Mouse (Mus musculus) liver, embryonic 15.5 days (tissue): ENCODE measurements around the gene Lef1. TPM values are rescaled to one million over a fixed set of nuclear protein-coding genes. Genes with fewer than 3 reads are reported as not detected.

Source experiments
- ATAC-seq: fragments of 200-750 bp; cut with Nextera tagmentation; 2 replicates; pipeline ENCODE4 v1.8.0; 2017; ENCODE audit warnings: moderate number of reproducible peaks, mild to moderate bottlenecking, moderate library complexity; ENCODE audit not compliant: insufficient read depth
- H3K27ac ChIP-seq: fragments of 300-500 bp; sonication (generic); replicated peaks from 2 replicates; pipeline ENCODE4 v1.5.1; 2015; ENCODE audit warnings: mild to moderate bottlenecking, inconsistent platforms
- H3K27me3 ChIP-seq: fragments of 300-500 bp; sonication (generic); 2 replicates; pipeline ENCODE4 v1.6.1; 2015; ENCODE audit warnings: mild to moderate bottlenecking, inconsistent platforms
- H3K36me3 ChIP-seq: fragments of 300-500 bp; sonication (generic); replicated peaks from 2 replicates; pipeline ENCODE4 v1.6.1; 2015; ENCODE audit warnings: moderate library complexity, mild to moderate bottlenecking, inconsistent platforms
- H3K4me1 ChIP-seq: fragments of 300-500 bp; sonication (generic); replicated peaks from 2 replicates; pipeline ENCODE4 v1.6.1; 2015; ENCODE audit warnings: inconsistent platforms
- H3K4me2 ChIP-seq: fragments of 300-500 bp; sonication (generic); 2 replicates; pipeline ENCODE4 v1.6.1; 2015; ENCODE audit warnings: moderate library complexity, mild to moderate bottlenecking, inconsistent platforms
- H3K4me3 ChIP-seq: fragments of 300-500 bp; sonication (generic); replicated peaks from 2 replicates; pipeline ENCODE4 v1.5.1; 2015; ENCODE audit warnings: mild to moderate bottlenecking, inconsistent platforms
- H3K9ac ChIP-seq: fragments of 300-500 bp; sonication (generic); 2 replicates; pipeline ENCODE4 v1.6.1; 2015; ENCODE audit warnings: moderate library complexity, mild to moderate bottlenecking, inconsistent platforms
- H3K9me3 ChIP-seq: fragments of 300-500 bp; sonication (generic); replicated peaks from 2 replicates; pipeline ENCODE4 v1.6.1; 2016; ENCODE audit warnings: inconsistent platforms
- WGBS: fragments of 180-500 bp; shearing (Covaris S2); methylation state at CpG from one replicate; pipeline ENCODE4 v1.1.7; 2015; ENCODE audit warnings: mixed read lengths; ENCODE audit not compliant: insufficient replicate concordance; 5-methylcytosine and 5-hydroxymethylcytosine counted together
- polyA plus RNA-seq: library from polyadenylated mRNA; unstranded; fragments of >200 nt; fragmentation: Nextera tagmentation; extraction: Ambion mirVana; gene quantifications from 2 replicates; pipeline ENCODE4 v1.2.1, GENCODE M21; 2015

Lef1 gene
- polyA plus RNA-seq, 1 experiment from 2014 or later, result 0.86 TPM

- no peaks in the 10 kb centered on the region for H3K36me3 ChIP-seq
- H3K27me3 ChIP-seq, result no peaks in the 10 kb centered on the region
- H3K9me3 ChIP-seq, result no peaks in the 10 kb centered on the region
- no peak overlapping the region for H3K4me3 ChIP-seq
- H3K27ac ChIP-seq, result no peak overlapping the region
- no peak overlapping the region for H3K9ac ChIP-seq
- no peaks in the 10 kb centered on the region for H3K4me1 ChIP-seq
- no peak for ATAC-seq
- no peak overlapping the region for H3K4me2 ChIP-seq
- WGBS, result 61% methylated on average over 14 of the region's 14 CpGs
These were observed 49.8 kb downstream of the Lef1 start for GRCm38 (mm10) chr3:131159881-131160615.

- Histone ChIP-seq H3K36me3 (no peaks in the 10 kb centered on the region), H3K27me3 (no peaks in the 10 kb centered on the region), H3K27ac (no peak overlapping the region), H3K4me2 (no peak overlapping the region), H3K9ac (no peak overlapping the region), H3K4me1 (no peaks in the 10 kb centered on the region), H3K4me3 (no peak overlapping the region), H3K9me3 (no peaks in the 10 kb centered on the region)
- ATAC-seq, result no peak
- WGBS, result 67% methylated on average over 7 of the region's 7 CpGs
These were observed 50.6 kb downstream of the Lef1 start for GRCm38 (mm10) chr3:131160921-131161320.

GRCm38 (mm10) chr3:131167731-131168130, 57.5 kb downstream of the Lef1 start:
- H3K27ac ChIP-seq, result no peak overlapping the region
- no peak overlapping the region for H3K4me3 ChIP-seq
- no peaks in the 10 kb centered on the region for H3K27me3 ChIP-seq
- WGBS, result 72% methylated on average over 4 of the region's 4 CpGs
- no peaks in the 10 kb centered on the region for H3K9me3 ChIP-seq
- no peaks in the 10 kb centered on the region for H3K4me1 ChIP-seq
- ATAC-seq, result no peak
- no peak overlapping the region for H3K9ac ChIP-seq
- H3K4me2 ChIP-seq, result no peak overlapping the region
- H3K36me3 ChIP-seq, result no peaks in the 10 kb centered on the region

GRCm38 (mm10) chr3:131169161-131169560, 58.9 kb downstream of the Lef1 start:
- H3K4me2 ChIP-seq, result no peak overlapping the region
- 77% methylated on average over 6 of the region's 6 CpGs for WGBS
- H3K4me1 ChIP-seq, result no peaks in the 10 kb centered on the region

GRCm38 (mm10) chr3:131170099-131170643, 59.9 kb downstream of the Lef1 start:
- H3K9me3 ChIP-seq, result no peaks in the 10 kb centered on the region
- H3K4me2 ChIP-seq, result no peak overlapping the region
- H3K9ac ChIP-seq, result no peak overlapping the region
- H3K27me3 ChIP-seq, result no peaks in the 10 kb centered on the region
- no peak for ATAC-seq
- H3K4me3 ChIP-seq, result no peak overlapping the region
- H3K27ac ChIP-seq, result no peak overlapping the region
- no peaks in the 10 kb centered on the region for H3K4me1 ChIP-seq
- 61% methylated on average over 6 of the region's 6 CpGs for WGBS
- no peaks in the 10 kb centered on the region for H3K36me3 ChIP-seq

More at GRCm38 (mm10) chr3:131169161-131169560, 58.9 kb downstream of the Lef1 start:
- Histone ChIP-seq H3K27me3 (no peaks in the 10 kb centered on the region), H3K4me3 (no peak overlapping the region), H3K9me3 (no peaks in the 10 kb centered on the region), H3K27ac (no peak overlapping the region), H3K9ac (no peak overlapping the region), H3K36me3 (no peaks in the 10 kb centered on the region)
- no peak for ATAC-seq

GRCm38 (mm10) chr3:131171292-131171960, 61.2 kb downstream of the Lef1 start:
- WGBS, result 56% methylated on average over 11 of the region's 11 CpGs
- Histone ChIP-seq H3K36me3 (no peaks in the 10 kb centered on the region), H3K4me2 (no peak overlapping the region), H3K4me1 (no peaks in the 10 kb centered on the region), H3K9me3 (no peaks in the 10 kb centered on the region), H3K9ac (no peak overlapping the region), H3K27ac (no peak overlapping the region), H3K4me3 (no peak overlapping the region), H3K27me3 (no peaks in the 10 kb centered on the region)
- ATAC-seq, result no peak

GRCm38 (mm10) chr3:131172293-131172692, 62.0 kb downstream of the Lef1 start:
- Histone ChIP-seq H3K9ac (no peak overlapping the region), H3K4me3 (no peak overlapping the region), H3K4me1 (no peaks in the 10 kb centered on the region), H3K27ac (no peak overlapping the region), H3K27me3 (no peaks in the 10 kb centered on the region), H3K36me3 (no peaks in the 10 kb centered on the region), H3K9me3 (no peaks in the 10 kb centered on the region), H3K4me2 (no peak overlapping the region)
- no peak for ATAC-seq
- WGBS, result 56% methylated on average over 4 of the region's 4 CpGs

GRCm38 (mm10) chr3:131181006-131181405, 70.7 kb downstream of the Lef1 start:
- Histone ChIP-seq H3K4me1 (no peaks in the 10 kb centered on the region), H3K9me3 (no peaks in the 10 kb centered on the region), H3K4me3 (no peak overlapping the region), H3K27ac (no peak overlapping the region), H3K4me2 (no peak overlapping the region), H3K27me3 (no peaks in the 10 kb centered on the region), H3K36me3 (no peaks in the 10 kb centered on the region), H3K9ac (no peak overlapping the region)
- 71% methylated on average over 11 of the region's 11 CpGs for WGBS
- no peak for ATAC-seq

GRCm38 (mm10) chr3:131182158-131182557, 71.9 kb downstream of the Lef1 start:
- WGBS, result 60% methylated on average over 6 of the region's 6 CpGs
- Histone ChIP-seq H3K9me3 (no peaks in the 10 kb centered on the region), H3K27me3 (no peaks in the 10 kb centered on the region), H3K36me3 (no peaks in the 10 kb centered on the region), H3K27ac (no peak overlapping the region), H3K4me1 (no peaks in the 10 kb centered on the region), H3K4me3 (no peak overlapping the region), H3K9ac (no peak overlapping the region), H3K4me2 (no peak overlapping the region)
- ATAC-seq, result no peak

GRCm38 (mm10) chr3:131186193-131186592, 75.9 kb downstream of the Lef1 start:
- Histone ChIP-seq H3K4me2 (no peak overlapping the region), H3K36me3 (no peaks in the 10 kb centered on the region), H3K27ac (no peak overlapping the region), H3K9ac (no peak overlapping the region), H3K9me3 (no peaks in the 10 kb centered on the region), H3K4me3 (no peak overlapping the region), H3K27me3 (no peaks in the 10 kb centered on the region), H3K4me1 (no peaks in the 10 kb centered on the region)
- 58% methylated on average over 5 of the region's 5 CpGs for WGBS
- no peak for ATAC-seq

GRCm38 (mm10) chr3:131190239-131190638, 80.0 kb downstream of the Lef1 start:
- no peak for ATAC-seq
- Histone ChIP-seq H3K27ac (no peak overlapping the region), H3K9ac (no peak overlapping the region), H3K9me3 (no peaks in the 10 kb centered on the region), H3K36me3 (no peaks in the 10 kb centered on the region), H3K4me2 (no peak overlapping the region), H3K27me3 (no peaks in the 10 kb centered on the region), H3K4me1 (no peaks in the 10 kb centered on the region), H3K4me3 (no peak overlapping the region)
- WGBS, result 53% methylated on average over 11 of the region's 11 CpGs
